Mouse (Mus musculus) hematopoietic stem cell, adult 5-6 weeks (primary cell): Measurements from ENCODE around the gene Ube2d1. TPM values are rescaled to one million over a fixed set of nuclear protein-coding genes. Genes with fewer than 3 reads are reported as not detected.

Source experiments
- ATAC-seq, 2 experiments: fragments of 125-278 bp in 1 of 2; replicated peaks in 1 of 2; 2 replicates each; pipeline ENCODE4 v1.8.0; 2016 to 2017; ENCODE audit warnings: inconsistent platforms in 2 of 2, mild to moderate bottlenecking in 2 of 2, moderate number of reproducible peaks in 2 of 2, low read depth in 1 of 2, moderate TSS enrichment in 1 of 2; ENCODE audit not compliant: low FRiP score in 2 of 2, poor library complexity in 2 of 2, severe bottlenecking in 2 of 2, insufficient read depth in 1 of 2, low TSS enrichment in 1 of 2
- total RNA-seq: library from RNA; stranded (forward); fragments of 172-1452, 232-1000 nt; gene quantifications from 2 replicates; pipeline ENCODE4 v1.2.3, GENCODE M21; 2017

Ube2d1 gene
- total RNA-seq, result 7.8 and 14.8 TPM in 2 replicates

DNA sequence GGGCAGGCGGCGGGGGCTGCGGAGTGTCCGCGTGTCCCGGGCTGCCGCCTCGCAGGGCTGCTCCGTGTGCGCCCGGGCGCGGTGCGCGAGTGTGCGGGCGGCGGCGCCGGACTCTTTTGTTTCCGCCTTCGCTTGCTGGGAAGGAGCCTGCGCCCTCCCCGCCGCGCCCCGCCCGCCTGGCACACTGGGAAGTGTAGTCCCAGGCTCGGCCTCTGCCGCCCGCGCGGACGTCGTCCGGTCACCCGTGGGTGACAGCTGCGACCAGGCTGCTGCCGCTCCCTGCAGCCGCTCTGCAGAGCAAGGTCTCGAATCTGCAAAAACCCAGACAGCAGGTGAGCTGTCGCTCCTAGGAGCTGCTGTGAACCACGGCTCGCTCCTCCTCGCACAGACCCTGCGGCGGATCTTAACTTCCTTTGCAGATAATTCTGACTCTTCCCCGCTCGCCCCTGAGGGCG, at the start of gene Ube2d1:
TSS of gene Ube2d1 (minus strand) at position 137 of the 455 bp plus-strand sequence.
- peak; percentile 87 to 88 for ATAC-seq

DNA sequence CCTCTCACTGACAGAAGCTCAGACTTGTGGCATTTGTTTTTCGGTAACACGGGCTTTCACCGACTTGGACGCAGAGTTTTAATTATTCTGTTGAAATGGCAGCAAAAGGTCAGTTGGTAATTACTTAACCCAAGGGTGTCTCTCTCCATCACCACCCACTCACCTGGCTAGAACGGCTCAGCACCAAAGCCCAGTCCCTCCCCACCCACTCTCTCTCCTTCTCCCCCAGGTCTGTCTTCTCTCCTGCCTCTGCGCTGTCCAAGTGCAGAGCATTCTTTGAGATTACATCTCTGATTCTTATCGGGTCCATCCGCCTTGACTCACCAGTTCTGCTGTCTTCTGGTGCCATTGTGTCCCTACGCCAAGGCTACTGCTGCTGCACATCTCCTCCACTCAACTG, 47.8 kb upstream of the Ube2d1 start:
- ATAC-seq, result no peak

DNA sequence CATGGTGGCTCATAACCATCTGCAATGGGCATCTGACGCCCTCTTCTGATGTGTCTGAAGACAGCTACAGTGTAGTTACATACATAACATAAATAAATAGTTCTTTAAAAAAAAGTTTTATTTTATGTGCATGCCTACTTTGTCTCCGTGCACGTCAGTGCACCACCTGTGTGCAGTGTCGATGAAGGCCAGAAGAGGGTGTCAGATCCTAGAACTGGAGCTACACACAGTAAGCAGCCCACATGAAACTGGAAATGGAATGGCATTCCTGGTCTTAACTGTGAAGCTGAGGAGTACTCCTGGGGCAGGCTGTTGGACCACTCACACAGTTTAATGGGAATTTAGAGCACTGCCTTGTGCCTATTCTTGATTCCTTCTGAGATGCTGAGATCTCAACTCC, 47.3 kb upstream of the Ube2d1 start:
- ATAC-seq, result peak in 1 of 2 experiments; percentile 22; a peak in 1 of 4 replicates

DNA sequence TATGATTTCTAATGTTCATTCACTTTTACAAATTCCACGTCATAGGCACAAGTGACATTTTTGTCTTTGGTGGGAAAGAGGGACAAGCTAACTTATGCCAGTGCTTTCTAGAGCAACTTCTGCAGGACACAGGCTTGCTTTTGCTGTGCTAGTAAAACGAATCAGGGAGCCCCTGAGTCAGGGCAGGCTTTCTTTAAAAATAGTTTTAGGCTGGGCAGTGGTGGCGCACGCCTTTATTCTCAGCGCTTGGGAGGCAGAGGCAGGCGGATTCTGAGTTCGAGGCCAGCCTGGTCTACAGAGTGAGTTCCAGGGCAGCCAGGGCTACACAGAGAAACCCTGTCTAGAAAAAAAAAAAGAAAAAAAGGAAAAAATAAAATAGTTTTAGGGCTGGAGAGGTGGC, 46.8 kb upstream of the Ube2d1 start:
- ATAC-seq, result no peak

DNA sequence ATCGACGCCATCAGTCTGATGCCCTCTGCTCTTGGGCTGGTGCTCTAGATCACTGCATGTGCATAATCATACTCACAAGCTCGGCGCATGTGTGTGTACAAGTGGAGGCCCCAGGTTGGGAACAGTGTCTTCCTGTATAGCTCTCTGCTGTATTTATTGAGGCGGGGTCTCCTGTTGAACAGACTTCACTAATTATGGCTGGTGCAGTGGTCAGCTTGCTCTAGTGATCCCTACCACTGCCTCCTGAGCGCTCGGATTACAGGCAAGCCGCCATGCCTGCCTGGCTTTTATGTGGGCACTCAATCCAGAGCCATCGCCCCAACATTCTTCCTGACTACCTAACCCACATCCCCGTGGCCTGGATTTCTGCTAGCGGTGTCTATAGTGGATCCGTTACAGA, 45.0 kb upstream of the Ube2d1 start:
- no peak for ATAC-seq

DNA sequence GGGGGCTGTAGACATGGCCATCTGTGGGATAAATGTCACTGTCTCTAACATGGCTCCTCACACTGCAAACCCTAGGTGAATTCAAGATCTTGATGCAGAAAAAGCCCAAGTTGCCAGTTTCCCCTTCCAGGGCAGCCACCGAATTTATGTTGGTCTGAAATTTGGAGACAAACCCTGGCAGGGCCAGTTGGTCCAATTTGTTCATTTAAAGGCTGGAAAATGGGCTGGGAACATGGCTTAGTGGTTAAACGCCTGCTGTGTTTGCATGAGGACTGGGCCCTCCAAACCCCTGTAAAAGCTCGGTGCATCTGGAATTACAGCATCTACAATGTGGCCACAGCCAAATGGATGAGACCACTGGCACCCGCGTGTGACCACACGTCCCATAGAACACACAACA, 44.2 kb upstream of the Ube2d1 start:
- no peak for ATAC-seq

DNA sequence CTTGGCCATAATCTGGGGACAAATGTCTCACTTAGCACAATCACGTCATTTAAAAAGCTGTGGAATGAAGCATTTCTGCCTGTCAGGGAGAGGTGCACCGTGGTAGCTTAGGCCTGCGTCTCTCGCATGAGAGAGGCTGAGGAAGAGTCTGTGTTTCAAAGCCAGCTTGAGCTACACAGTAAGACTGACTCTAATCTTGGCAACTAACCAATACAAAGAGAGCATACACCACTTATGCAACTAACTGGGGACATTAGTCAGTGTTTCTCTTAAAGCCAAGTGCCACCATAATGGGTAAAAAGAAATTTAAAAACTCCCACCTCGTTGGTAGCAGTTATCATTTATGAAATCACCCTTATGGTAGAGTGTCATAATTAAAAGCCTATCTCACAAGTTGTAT, 43.8 kb upstream of the Ube2d1 start:
- no peak for ATAC-seq

DNA sequence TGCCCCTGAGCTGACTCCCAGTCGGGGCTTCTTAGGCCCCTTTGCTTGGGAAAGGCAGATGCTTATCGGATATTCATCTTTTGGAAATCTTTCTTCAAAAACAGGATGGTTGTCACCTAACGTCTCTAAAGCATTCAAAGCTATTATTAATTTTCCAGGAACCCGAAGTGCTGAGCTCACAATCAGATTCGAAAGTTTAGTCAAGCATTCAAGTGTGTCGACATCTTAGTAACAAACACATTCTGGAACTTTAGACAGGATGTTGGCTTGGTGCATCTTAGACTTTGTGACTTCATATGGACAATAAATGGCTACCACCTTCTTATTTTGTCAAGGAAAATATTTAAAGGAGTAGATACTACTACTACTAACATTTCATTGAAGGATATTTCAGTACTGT, 43.3 kb upstream of the Ube2d1 start:
- no peak for ATAC-seq

DNA sequence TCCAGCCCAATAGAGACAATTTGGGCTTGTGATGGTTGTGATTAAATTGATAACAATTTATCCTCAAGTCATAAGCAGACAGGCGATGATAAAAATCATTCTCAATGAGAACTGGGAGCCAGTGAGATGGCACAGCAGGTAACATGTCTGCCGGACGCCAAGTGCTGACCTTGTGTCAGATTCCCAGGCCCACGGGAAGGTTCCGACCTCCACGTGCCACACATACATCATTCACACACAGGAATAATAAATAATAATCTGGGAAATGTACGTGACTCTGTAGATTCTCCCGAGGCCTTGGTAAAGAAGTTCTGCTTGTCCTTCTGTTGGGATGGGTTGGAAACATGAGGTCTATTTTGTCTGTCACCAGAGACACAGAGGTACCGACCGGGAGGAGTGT, 42.3 kb upstream of the Ube2d1 start:
- no peak for ATAC-seq

DNA sequence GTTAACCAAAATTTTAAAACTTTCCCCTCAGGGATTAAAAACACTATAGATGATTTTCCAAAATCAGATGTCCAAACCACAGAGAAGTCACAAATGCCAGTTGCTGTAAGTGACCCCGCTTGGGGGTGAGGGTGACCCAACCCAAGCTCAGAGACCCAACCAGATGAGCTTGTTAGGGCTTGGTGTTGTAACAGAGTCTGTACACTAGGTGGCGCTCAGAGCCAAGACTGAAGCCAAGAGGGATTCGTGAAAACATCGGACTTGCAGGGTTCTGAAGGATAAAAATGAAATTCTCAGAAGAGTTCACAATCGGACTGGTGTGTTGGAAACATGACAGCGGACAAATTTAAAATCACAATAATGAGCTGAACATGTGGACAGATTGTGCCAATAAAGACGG, 41.7 kb upstream of the Ube2d1 start:
- peak; percentile 81 to 87 for ATAC-seq

DNA sequence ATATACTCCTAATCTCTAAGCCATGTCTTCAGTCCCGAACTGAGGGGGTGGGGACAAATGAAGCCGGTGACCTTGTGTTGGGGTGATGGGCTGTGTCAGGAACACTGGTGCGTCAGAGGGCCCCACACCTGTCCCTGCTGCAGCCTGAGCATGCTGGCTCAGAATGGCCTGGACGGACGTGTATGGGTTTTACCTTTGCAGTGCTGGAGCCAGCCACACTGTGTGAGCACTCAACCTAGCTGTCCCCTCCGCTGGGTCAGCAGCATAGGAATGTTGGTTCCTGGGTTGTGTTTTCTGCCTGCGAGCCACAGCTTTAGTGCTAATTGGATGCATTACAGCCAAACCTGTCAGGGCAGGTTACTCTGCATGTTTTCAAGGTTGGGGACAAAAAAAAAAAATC, 41.1 kb upstream of the Ube2d1 start:
- ATAC-seq, result no peak

DNA sequence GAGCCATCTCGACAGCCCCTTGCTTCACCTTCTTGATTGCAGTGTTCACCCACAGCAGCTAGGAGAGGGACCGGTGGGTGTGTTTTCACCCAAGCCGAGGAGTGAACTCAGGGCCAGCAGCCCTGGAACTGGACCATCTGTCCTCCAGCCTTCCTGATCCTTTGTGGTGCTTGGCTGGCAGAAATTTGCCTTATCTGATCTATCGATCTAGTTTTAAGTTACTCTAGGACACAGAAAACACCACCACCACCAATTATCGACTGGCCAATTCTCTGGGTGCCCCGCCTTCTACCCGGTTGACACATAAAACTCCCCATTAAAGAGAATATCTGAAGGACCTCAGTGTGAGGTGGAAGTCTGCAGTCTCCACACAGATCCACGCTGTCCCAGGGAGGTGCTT, 38.6 kb upstream of the Ube2d1 start:
- ATAC-seq, result no peak

DNA sequence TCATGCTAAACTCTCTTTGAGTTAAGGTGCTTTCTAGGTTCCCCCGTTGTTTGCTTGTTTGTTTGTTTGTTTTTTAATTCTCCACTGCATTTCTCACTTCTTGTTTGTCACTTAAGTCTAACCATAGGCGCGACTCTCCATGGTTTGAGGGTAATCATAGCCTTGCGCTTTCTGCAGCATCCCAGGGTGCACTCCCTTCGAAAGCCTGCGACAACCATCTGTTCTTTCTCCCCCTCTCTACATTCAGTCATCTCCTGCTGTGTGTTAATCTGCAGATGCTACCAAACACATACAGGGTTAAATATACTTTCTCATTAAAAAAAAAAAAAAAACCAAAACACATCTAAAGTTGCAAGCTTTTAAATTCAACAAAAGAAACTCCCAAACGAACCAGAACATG, 31.4 kb upstream of the Ube2d1 start:
- no peak for ATAC-seq

DNA sequence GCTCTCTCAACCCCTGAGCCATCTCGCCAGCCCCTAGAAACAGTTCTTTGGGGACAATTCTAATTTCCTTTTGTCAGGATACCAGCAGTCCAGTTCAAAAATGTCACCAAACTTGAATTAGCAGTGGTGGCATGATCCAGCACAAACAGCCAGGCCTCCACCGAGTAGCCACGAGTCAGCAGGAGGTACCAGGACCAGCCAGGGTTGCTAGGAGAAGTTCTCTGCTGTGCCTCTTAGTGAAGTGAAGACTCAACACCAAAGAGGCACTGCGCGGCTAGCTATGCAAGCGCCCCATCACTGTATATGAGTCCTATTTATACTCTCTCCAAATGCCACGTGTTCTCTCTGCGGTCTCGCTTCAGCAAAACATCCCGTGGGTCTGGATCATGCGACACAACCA, 31.0 kb upstream of the Ube2d1 start:
- no peak for ATAC-seq

DNA sequence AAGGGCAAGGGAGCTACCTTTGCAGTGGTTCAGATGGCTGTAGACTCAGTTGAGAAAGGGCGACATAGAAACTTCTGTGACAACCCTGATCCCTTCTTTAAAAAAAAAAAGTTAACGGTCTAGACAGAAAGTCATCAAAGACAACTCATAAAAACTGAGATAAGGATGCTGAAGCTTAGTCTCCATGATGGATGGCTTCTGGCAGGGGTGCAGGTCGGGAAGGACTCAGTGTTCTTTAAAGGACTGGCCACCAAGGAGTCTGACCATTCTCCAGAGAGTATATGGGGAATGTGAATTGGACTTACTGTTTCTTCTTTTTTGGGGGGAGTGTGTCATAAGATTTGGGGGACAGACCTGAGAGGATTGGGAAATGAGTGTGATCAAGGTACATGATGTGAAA, 29.5 kb upstream of the Ube2d1 start:
- no peak for ATAC-seq

DNA sequence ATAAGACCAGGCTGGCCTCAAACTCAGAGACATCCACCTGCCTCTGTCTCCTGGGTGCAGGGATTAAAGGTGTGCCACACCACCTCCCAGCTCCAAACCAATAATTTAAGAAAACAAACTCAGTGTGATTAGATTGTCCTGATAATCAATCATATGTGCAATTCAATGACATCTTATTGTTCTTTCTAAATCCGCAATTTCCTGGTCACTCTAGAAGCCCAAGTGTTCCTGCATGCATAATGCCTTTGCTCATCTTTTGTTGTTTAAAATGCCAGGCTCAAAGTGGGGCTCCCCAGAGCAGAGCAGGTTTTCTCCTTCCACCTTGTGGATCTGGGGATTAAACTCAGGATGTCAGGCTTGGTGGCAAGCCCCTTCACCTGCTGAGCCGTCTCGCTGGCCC, 25.2 kb upstream of the Ube2d1 start:
- no peak for ATAC-seq

DNA sequence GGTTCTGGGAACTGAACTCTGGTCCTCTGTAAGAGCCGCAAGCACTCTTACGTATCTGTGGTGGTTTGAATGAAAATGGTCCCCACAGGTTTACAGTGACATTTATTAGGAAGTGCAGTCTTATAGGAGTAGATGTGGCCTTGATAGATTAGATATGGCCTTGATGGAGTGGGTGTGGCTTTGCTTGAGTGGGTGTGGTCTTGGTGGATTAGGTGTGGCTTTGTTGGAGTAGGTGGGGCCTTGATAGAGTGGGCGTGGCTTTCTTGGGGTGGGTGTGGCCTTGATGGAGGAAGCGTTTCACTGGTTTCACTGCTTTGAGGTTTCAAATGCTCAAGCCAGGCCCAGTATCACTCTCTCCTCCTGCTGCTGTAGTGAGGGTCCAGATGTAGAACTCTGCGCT, 23.1 kb upstream of the Ube2d1 start:
- ATAC-seq, result no peak; a peak in 1 of 4 replicates

DNA sequence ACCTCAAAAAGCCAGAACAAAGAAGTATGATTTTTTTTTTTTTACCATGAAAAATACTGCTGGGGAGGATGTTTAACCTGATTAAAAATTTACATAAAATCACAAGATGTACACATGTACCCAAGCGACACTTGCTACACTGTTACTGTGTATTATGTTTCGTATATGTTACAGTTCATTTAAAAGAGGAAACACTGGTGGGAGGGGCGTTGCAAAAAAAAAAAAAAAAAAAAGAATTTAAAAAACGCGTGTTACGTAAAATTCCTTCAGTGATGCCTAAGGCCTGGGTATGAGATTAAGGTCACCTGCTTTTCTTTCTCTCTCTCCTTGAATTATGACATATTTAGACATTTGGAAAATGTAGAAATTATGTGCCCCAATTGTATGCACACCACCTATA, 21.7 kb upstream of the Ube2d1 start:
- peak; percentile 23 to 54; a peak in 2 of 4 replicates for ATAC-seq

DNA sequence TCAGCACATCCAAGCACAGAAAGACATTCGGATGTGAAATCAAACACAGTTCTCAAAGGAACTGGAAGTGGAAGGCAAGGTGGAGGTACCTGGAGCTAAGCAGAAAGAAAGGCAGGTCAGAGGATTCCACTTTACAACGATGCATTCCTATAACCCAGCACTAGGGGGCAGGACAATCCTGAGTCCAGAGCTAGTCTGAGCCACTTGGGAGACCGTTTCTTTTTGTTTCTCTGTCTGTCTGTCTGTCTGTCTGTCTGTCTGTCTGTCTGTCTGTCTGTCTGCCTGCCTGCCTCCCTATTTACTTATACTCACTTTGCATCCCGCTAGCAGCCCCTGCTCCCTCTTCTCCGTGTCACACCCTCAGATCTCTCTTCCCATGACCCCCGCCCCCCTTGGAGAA, 21.1 kb upstream of the Ube2d1 start:
- peak; percentile 87 to 92 for ATAC-seq

DNA sequence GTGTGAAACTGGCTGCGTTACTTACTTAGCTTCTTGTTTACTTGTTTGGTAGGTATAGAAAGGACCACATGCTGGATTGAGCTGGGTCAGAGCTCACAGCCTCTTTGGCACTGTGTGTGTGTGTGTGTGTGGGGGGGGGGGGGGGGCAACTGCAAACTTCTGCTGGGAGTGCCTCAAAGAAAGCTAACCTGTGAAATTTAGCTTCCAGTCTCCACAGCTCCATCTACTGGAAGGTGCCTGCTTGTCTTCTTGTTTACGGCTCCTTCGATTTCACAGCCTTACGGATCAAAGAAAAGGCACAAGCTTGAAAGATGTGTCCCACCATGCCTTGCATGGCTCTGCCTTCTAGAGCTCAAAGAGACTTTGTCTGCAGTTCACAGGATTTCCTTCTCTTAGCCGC, 17.4 kb upstream of the Ube2d1 start:
- ATAC-seq, result peak; percentile 40 to 51; a peak in 2 of 4 replicates
